22 mouse cellular contexts compared by ENCODE assay signal in the genomic region with DNA sequence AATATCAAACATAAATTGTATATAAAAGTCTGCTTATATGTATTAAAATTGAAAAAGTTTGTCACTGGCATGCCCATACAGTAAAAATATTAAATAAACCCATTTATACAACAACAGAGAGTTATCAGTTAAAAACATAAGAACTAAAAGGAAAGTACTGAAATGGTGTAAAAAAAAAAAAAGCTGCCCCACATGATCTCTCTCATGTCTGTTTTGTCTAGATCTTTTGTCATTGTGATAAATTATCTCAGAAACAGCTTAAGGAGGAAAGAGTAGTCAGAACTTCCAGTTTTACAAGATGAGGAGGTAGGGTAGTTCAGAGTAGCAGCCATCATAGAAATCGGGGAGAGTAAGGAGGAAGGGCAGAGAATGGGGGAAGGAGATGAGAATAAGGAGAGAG.
DNase-seq lines count a peak whose midpoint lies in the region; ATAC-seq and TF ChIP-seq lines count a peak whose summit lies in the region.
"Had no signal": no experiment of that assay in that cellular context is flagged by ENCODE, and none has a peak within 500 bp of the region (broad histone marks: within the 10 kb centered on the region; RNA-seq: fewer than 3 reads in every experiment).

No protein-coding gene starts in this region.

- no peaks in the 10 kb centered on the region for H3K36me3 ChIP-seq in hindbrain, postnatal 0 days (ENCODE audit: insufficient read depth, low read length)
- H3K36me3 ChIP-seq in hindbrain, embryonic 14.5 days (replicated peaks; ENCODE audit: control insufficient read depth, insufficient read depth) = no peaks in the 10 kb centered on the region
- H3K36me3 ChIP-seq in lung, postnatal 0 days (ENCODE audit: insufficient read depth, low read length) = no peaks in the 10 kb centered on the region
- H3K36me3 ChIP-seq in MEL (ENCODE audit: control insufficient read depth in 1 of 2, insufficient read depth in 2 of 2, low read length in 2 of 2) = peaks cover 0 to 30% of the 10 kb centered on the region in 2 experiments; a peak in 2 of 4 replicates
- H3K36me3 ChIP-seq: G1E had no signal

- no peak for TF ChIP-seq EP300 in lung, postnatal 0 days (IDR thresholded peaks at IDR 0.05)
- TF ChIP-seq EP300 in MEL (IDR thresholded peaks at IDR 0.05; ENCODE audit: low read depth in 1 of 2, low read length in 2 of 2) = peak in 1 of 2 experiments; percentile 32; a peak in 1 of 4 replicates

- H3K9me3 ChIP-seq in hindbrain, postnatal 0 days (ENCODE audit: low read length) = no peaks in the 10 kb centered on the region
- H3K9me3 ChIP-seq in hindbrain, embryonic 14.5 days (ENCODE audit: control insufficient read depth, low read length) = no peaks in the 10 kb centered on the region
- H3K9me3 ChIP-seq in lung, postnatal 0 days (ENCODE audit: low read length) = no peaks in the 10 kb centered on the region
- no peaks in the 10 kb centered on the region for H3K9me3 ChIP-seq in MEL (replicated peaks; ENCODE audit: insufficient read depth, low read length)

- TF ChIP-seq POLR2A in MEL (IDR thresholded peaks at IDR 0.05; ENCODE audit: control insufficient read depth in 1 of 2, insufficient read depth in 1 of 2, low read depth in 1 of 2, low read length in 2 of 2, poor library complexity in 1 of 2) = no peak

- no peak overlapping the region for H3K4me3 ChIP-seq in hindbrain, postnatal 0 days (ENCODE audit: low read length)
- H3K4me3 ChIP-seq in hindbrain, embryonic 14.5 days (replicated peaks; ENCODE audit: low read length) = no peak overlapping the region
- no peak overlapping the region for H3K4me3 ChIP-seq in lung, postnatal 0 days (ENCODE audit: low read depth, low read length)
- no peak overlapping the region for H3K4me3 ChIP-seq in MEL (ENCODE audit: control insufficient read depth in 1 of 2, insufficient read depth in 1 of 2, low read depth in 2 of 2, low read length in 2 of 2)

- H3K27me3 ChIP-seq in hindbrain, postnatal 0 days (ENCODE audit: insufficient read depth, low read length) = no peaks in the 10 kb centered on the region
- H3K27me3 ChIP-seq in hindbrain, embryonic 14.5 days (ENCODE audit: control insufficient read depth, insufficient read depth, low read length) = no peaks in the 10 kb centered on the region
- H3K27me3 ChIP-seq in lung, postnatal 0 days (replicated peaks; ENCODE audit: insufficient read depth, low read length) = no peaks in the 10 kb centered on the region
- no peaks in the 10 kb centered on the region for H3K27me3 ChIP-seq in MEL (ENCODE audit: control insufficient read depth in 1 of 2, insufficient read depth in 2 of 2, low read length in 2 of 2)
- H3K27me3 ChIP-seq: CH12.LX, Patski had no signal

- TF ChIP-seq RAD21 in MEL (IDR thresholded peaks at IDR 0.05; ENCODE audit: low read depth, low read length) = no peak

- peak; percentile 0 for DNase-seq in hindbrain, postnatal 0 days (ENCODE audit: low spot score)
- DNase-seq in hindbrain, embryonic 14.5 days (ENCODE audit: low spot score) = no peak
- DNase-seq in lung, postnatal 0 days (ENCODE audit: low spot score) = peak; percentile 3
- no peak for DNase-seq in lung, postnatal 10 days
- peak; percentile 15 for DNase-seq in MEL (ENCODE audit: low read depth, low spot score)
- DNase-seq in spleen, postnatal 10 days (ENCODE audit: low spot score in 2 of 2) = no peak
- DNase-seq: adrenal gland, adult 2 months; adrenal gland, adult 8-10 months; adrenal gland, postnatal 10 days; adrenal gland, postnatal 14 days; adrenal gland, postnatal 25 days; adrenal gland, postnatal 36 days; B cell, adult 2 months; cerebellum, adult 11 months; cerebellum, adult 11-12 months; cerebellum, adult 18-20 months; cerebellum, adult 2 months had no signal

- H3K4me1 ChIP-seq in hindbrain, postnatal 0 days (ENCODE audit: insufficient read depth, low read length) = no peaks in the 10 kb centered on the region
- H3K4me1 ChIP-seq in hindbrain, embryonic 14.5 days (replicated peaks; ENCODE audit: control insufficient read depth, insufficient read depth, low read length) = no peaks in the 10 kb centered on the region
- H3K4me1 ChIP-seq in lung, postnatal 0 days (ENCODE audit: insufficient read depth, low read depth, low read length) = no peaks in the 10 kb centered on the region
- peaks cover 11 to 19% of the 10 kb centered on the region in 2 experiments for H3K4me1 ChIP-seq in MEL (ENCODE audit: control insufficient read depth in 1 of 2, insufficient read depth in 2 of 2, low read length in 2 of 2)

- no peak for ATAC-seq in hindbrain, postnatal 0 days
- ATAC-seq in hindbrain, embryonic 14.5 days (ENCODE audit: low FRiP score) = no peak
- ATAC-seq in lung, postnatal 0 days = no peak
- ATAC-seq: activated CD4-positive, CD25-positive, alpha-beta regulatory T cell, adult 4 months; CD4-positive, CD25-positive, alpha-beta regulatory T cell, adult 4 months; Patski had no signal

- WGBS in hindbrain, postnatal 0 days = 100% methylated on average over 1 of the region's 1 CpGs
- WGBS in hindbrain, embryonic 14.5 days = 82% methylated on average over 1 of the region's 1 CpGs
- WGBS in lung, postnatal 0 days = 60% methylated on average over 1 of the region's 1 CpGs

- no peak overlapping the region for H3K4me2 ChIP-seq in hindbrain, postnatal 0 days (ENCODE audit: low read depth, low read length)
- H3K4me2 ChIP-seq in hindbrain, embryonic 14.5 days (replicated peaks) = no peak overlapping the region
- no peak overlapping the region for H3K4me2 ChIP-seq in lung, postnatal 0 days (replicated peaks; ENCODE audit: low read depth, low read length)

- H3K27ac ChIP-seq in hindbrain, postnatal 0 days = no peak overlapping the region
- no peak overlapping the region for H3K27ac ChIP-seq in hindbrain, embryonic 14.5 days
- no peak overlapping the region for H3K27ac ChIP-seq in lung, postnatal 0 days (ENCODE audit: low read length)
- H3K27ac ChIP-seq in MEL (ENCODE audit: control insufficient read depth, low read depth, low read length) = no peak overlapping the region

- TF ChIP-seq CTCF in hindbrain, postnatal 0 days (IDR thresholded peaks at IDR 0.05; ENCODE audit: low read depth) = no peak
- no peak for TF ChIP-seq CTCF in lung, postnatal 0 days (IDR thresholded peaks at IDR 0.05)
- TF ChIP-seq CTCF in MEL (IDR thresholded peaks at IDR 0.05 in 2 of 3, conservative IDR thresholded peaks at IDR 0.05 in 1 of 3; ENCODE audit: control insufficient read depth in 1 of 3, insufficient read depth in 1 of 3, low read depth in 2 of 3, low read length in 3 of 3, poor library complexity in 1 of 3, severe bottlenecking in 1 of 3) = no peak

- H3K79me2 ChIP-seq in MEL (ENCODE audit: control insufficient read depth, insufficient read depth, low read length, poor library complexity) = no peaks in the 10 kb centered on the region

- H3K9ac ChIP-seq in hindbrain, postnatal 0 days (replicated peaks; ENCODE audit: low read length) = no peak overlapping the region
- H3K9ac ChIP-seq in hindbrain, embryonic 14.5 days = no peak overlapping the region
- H3K9ac ChIP-seq in lung, postnatal 0 days (replicated peaks; ENCODE audit: low read depth) = no peak overlapping the region
- no peak overlapping the region for H3K9ac ChIP-seq in MEL (ENCODE audit: control insufficient read depth, low read depth, low read length, poor library complexity, severe bottlenecking)

TF ChIP-seq in MEL, 35 proteins besides CTCF, POLR2A, EP300 and RAD21:
- TF ChIP-seq HCFC1 (IDR thresholded peaks at IDR 0.05; ENCODE audit: low read depth, low read length) = no peak
- peak; percentile 80 for TF ChIP-seq ZNF384 (IDR thresholded peaks at IDR 0.05; ENCODE audit: low read depth, low read length)
- TF ChIP-seq TCF12 (IDR thresholded peaks at IDR 0.05; ENCODE audit: low read depth, low read length) = peak; percentile 20; the same call in 1 of the 2 replicates
- TF ChIP-seq USF1 (IDR thresholded peaks at IDR 0.05; ENCODE audit: low read depth, low read length) = peak; percentile 62; the same call in 1 of the 2 replicates

Comparison
In these comparisons a context has a peak if more than half of its experiments do, and no peak if none do; other contexts are left out.
1. DNase-seq: peak in hindbrain, postnatal 0 days (single experiment), lung, postnatal 0 days (single experiment) and MEL (single experiment); none in hindbrain, embryonic 14.5 days (single experiment), lung, postnatal 10 days (single experiment) and spleen, postnatal 10 days (0 of 2).